Mouse (Mus musculus) fibroblast of lung, adult 2 months (primary cell): Measurements from ENCODE around the gene Ubald1.

Experiments
- DNase-seq: peaks from one replicate; pipeline ENCODE4 v3.0.0-alpha.2; 2011; ENCODE audit warnings: low read depth

Ubald1 gene

DNA sequence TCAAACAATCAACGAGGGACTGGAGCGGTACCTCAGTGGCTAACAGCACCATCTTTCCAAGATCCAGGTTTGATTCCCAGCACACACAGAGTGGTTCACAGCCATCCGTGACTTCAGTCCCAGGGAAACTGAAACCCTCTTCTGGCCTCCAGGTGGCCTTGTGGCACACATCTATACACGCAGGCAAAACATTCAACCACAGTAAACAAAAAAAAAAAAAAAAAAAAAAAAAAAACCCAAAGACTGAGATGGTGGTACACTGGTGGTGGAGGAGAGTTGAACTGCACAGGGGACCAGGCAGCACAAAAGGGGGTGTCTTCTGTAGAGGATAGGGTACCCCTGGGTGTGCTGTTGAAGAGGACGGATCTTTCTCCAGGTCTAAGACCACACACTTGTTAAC is 9.6 kb downstream of the Ubald1 start:
- DNase-seq, result no peak

DNA sequence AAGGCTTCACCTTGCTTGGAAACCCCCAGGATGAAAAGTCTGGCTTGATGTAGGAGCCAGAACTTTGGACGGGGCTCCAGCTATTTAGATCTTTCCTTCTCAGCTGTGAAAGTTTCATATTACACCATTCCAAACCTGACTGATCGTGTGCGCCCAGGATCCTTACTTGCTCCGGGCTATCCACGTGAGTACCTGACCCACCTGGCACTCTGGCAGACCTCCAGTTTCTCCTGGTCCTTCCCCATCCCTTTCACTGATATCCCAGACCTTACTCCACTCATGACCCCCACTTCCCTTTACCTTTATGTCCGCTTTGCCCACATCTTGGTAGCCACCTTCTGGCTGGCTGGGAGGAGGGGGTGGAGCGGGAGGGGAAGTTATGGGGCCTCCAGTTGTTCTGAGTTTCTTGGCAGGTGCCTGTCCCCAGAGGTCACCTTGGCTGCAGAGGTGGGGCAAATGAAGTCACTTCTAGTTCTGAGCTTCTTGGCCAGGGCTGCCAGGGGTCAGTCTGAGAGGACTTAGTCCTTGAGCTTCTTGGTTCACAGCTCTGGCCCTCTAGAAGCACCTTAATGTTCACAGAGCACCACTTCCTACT is 13.9 kb downstream of the Ubald1 start:
- DNase-seq, result no peak

DNA sequence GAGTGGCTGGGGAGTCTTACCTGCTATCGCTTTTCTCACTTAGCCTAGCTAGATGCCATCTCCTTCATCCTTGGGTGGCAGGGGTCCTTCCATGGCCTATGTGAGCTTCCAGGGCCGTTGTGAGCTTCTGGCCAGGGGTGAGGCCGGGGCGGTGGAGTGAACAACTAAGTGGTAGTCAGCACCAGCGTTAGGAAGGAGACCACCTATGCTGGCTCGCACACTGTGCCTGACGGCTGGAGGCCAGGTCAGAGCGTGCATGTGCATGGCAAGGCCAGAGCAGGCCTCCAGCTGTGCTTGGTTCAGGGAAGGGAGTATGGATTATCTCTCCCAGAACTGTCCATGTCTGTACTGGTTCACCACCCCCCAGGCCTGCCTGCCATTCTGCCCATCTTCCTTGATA is 16.4 kb downstream of the Ubald1 start:
- no peak for DNase-seq

GRCm38 (mm10) chr16:4862863-4863483 is 17.1 kb downstream of the Ubald1 start:
- DNase-seq, result peak; percentile 40

DNA sequence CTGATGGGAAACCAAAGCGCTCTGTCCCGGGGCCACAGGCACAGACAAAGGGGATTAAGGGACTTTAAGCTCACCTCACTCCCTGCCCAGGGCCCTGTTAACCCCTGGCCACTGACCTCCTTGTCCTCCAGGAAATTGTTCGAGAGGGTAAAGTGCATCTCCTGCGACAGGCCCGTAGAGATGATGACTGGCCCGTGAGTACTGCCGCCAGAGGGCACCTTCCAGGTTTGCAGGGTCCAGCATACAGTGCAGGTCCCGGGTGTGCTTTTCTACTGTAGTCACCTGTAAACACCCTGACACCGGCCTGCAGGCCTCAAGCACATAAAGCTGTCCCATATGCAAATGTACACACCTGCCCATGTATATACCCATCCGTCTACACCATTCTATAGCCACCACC is 18.7 kb downstream of the Ubald1 start:
- no peak for DNase-seq

- DNase-seq, result no peak
Measured at GRCm38 (mm10) chr16:4855046-4855650, 25.0 kb downstream of the Ubald1 start.

GRCm38 (mm10) chr16:4850938-4851628 is 29.0 kb downstream of the Ubald1 start:
- no peak for DNase-seq

GRCm38 (mm10) chr16:4850361-4850760 is 29.8 kb downstream of the Ubald1 start:
- no peak for DNase-seq

- DNase-seq, result no peak
Measured at GRCm38 (mm10) chr16:4848090-4848489, 32.0 kb downstream of the Ubald1 start.

DNA sequence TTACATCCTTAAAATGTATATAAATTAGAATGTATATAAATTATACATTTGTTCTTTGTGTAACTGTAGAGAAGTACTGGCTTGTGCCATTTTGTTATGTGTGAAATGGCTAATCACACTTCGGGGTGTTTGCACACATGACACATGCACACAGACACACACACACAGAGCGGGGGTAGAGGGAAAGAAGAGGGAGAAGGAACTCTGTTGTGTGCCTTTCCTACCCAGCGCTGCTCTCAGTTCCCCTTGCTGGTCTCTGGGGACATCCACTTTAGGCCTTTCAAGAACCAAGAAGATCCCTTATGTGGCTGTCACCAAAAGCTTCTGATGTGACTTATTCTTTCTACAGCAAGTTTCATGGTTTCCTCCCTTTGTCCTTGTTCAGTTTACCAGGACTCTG is 33.1 kb downstream of the Ubald1 start:
- DNase-seq, result no peak

DNA sequence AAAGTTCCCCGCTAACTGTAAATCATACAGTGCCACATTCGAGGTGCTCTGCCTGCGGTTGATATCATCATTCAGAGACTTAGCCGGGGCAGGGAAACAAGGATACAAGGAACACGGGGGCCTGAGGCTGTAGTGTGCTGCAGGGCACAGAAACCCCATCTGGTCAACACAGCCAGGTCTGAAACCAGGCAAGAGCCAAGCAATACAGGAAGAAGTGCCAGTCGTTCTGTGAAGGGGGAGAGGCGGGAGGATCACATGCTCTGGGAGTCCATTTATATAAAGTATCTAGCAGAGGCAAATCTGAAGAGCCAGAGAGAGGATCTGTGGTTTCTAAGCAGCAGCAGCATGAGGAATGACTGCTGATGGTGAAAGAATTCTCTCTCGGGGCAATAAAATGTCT is 39.9 kb downstream of the Ubald1 start:
- DNase-seq, result no peak

- no peak for DNase-seq
Measured at GRCm38 (mm10) chr16:4839552-4839951, 40.6 kb downstream of the Ubald1 start.

DNA sequence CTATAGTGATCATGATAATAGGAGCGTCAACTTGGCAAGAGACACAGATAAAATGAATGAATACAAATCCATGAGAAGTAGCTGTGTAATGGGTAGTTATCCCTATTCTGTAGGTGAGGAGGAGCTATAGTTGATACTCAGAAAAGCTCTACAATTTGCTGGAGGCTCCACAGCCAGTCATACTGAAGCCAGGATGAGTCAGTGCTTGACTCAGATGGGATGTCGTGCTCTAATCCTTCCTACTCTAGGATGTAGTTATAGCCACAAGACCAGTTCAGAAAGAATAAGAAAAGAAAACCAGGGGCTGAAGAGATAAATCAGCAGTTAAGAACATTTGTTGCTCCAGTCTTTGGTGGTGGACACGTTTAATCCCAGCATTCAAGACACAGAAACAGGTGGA is 42.5 kb downstream of the Ubald1 start:
- DNase-seq, result no peak

GRCm38 (mm10) chr16:4835191-4835590 is 44.9 kb downstream of the Ubald1 start, which contains the start of gene 4930562C15Rik:
Gene 4930562C15Rik, plus strand, starts transcription at chr16:4835416.
- no peak for DNase-seq

- DNase-seq, result no peak
Measured at GRCm38 (mm10) chr16:4833858-4834257, 46.3 kb downstream of the Ubald1 start.

- no peak for DNase-seq
Measured at GRCm38 (mm10) chr16:4831650-4832419, 48.3 kb downstream of the Ubald1 start.

GRCm38 (mm10) chr16:4829271-4829900 is 50.7 kb downstream of the Ubald1 start:
- no peak for DNase-seq

DNA sequence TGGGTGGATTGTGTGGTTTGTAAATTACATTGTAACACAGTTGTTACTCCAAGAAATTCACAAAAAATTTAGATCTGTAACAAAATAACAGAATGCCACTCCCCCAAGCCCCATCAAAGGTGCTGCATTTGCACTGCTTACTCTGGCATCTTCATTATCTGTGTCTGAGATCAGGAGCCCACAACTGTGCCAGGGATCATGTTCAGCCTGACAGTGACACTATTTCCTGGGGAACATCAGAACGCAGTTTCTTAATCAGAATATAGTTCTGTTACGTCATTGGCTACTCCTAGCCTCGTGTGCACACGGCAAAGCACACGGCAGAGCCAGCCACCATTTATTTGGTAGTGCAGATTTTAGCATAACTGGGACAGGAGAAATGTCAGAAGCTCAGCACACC is 52.5 kb downstream of the Ubald1 start:
- DNase-seq, result no peak
